Mouse (Mus musculus) kidney, adult 2 months (tissue): Measurements from ENCODE around the gene Rpl27. TPM values are rescaled to one million over a fixed set of nuclear protein-coding genes. Genes with fewer than 3 reads are reported as not detected.

ENCODE experiments used
- DNase-seq: peaks from one replicate; pipeline ENCODE4 v3.0.0; 2021
- H3K27ac ChIP-seq: fragments of 200-500 bp; 2 replicates; pipeline ENCODE4 v1.5.1; 2012; ENCODE audit warnings: low read depth, low read length, control low read depth, inconsistent platforms; ENCODE audit not compliant: insufficient read depth
- H3K27me3 ChIP-seq: fragments of 200-500 bp; replicated peaks from 2 replicates; pipeline ENCODE4 v1.6.1; 2012; ENCODE audit warnings: mild to moderate bottlenecking, moderate library complexity, low read length, inconsistent platforms; ENCODE audit not compliant: control insufficient read depth, insufficient read depth
- H3K36me3 ChIP-seq: fragments of 200-500 bp; 2 replicates; pipeline ENCODE4 v1.6.1; 2012; ENCODE audit warnings: mild to moderate bottlenecking, moderate library complexity, low read length, inconsistent platforms; ENCODE audit not compliant: control insufficient read depth, insufficient read depth
- H3K4me1 ChIP-seq: fragments of 200-500 bp; 2 replicates; pipeline ENCODE4 v1.6.1; 2011; ENCODE audit warnings: low read length; ENCODE audit not compliant: control insufficient read depth, insufficient read depth
- H3K4me3 ChIP-seq: fragments of 200-500 bp; 2 replicates; pipeline ENCODE4 v1.5.1; 2011; ENCODE audit warnings: mild to moderate bottlenecking, low read depth, low read length, control low read depth; ENCODE audit not compliant: insufficient read depth
- CTCF ChIP-seq: fragments of 200-500 bp; conservative IDR thresholded peaks from 2 replicates; pipeline ENCODE4 v1.5.1; 2011; ENCODE audit warnings: low read depth, mild to moderate bottlenecking, control low read depth, low read length, moderate library complexity, mixed read lengths; ENCODE audit not compliant: insufficient read depth, insufficient read length
- POLR2A ChIP-seq: fragments of 200-500 bp; IDR thresholded peaks from one replicate; pipeline ENCODE4 v1.6.1; 2011; ENCODE audit warnings: low read depth, low read length, control low read depth
- WGBS: fragments of 180-500 bp; shearing (Covaris S2); methylation state at CpG from one replicate; pipeline ENCODE4 v1.1.7; 2018; 5-methylcytosine and 5-hydroxymethylcytosine counted together
- polyA plus RNA-seq: library from polyadenylated mRNA; depleted of rRNA; stranded (reverse); fragments of >200 nt; gene quantifications from 2 replicates; pipeline ENCODE4 v1.2.3, GENCODE M21; 2012; rRNA removed

Gene Rpl27
- 408 and 409 TPM in 2 replicates for polyA plus RNA-seq

DNA sequence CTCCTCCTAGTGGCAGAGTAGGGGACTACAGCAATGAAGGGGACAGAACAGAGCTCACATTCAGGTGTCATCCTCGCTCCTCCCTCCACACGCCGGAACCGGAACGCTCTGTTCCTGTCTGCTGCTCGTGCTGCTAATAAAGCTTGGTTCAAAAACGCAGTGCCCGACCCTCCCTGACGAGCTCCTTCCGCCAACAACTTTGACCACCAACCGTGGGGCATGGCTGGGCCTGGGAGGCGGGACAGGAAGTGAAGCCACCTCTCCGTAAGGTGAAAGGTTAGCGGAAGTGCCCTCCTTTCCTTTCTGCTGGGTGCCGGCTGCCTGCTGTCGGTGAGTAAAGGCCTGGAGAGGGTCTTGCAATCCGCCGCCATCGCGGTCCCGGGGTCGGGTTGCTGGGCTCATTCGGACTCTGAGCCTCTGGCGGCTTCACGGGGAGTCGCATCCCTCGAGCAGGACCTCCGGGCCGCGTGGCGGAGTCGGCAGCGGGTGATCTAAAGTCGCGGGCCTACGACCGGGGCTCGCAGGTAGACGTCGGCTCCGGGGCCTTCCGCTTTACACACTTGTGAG is at the start of gene Rpl27:
Gene Rpl27 (plus strand): TSS at position 172 of the 567 bp plus-strand sequence.
- no peaks in the 10 kb centered on the region for H3K27me3 ChIP-seq
- H3K4me1 ChIP-seq = no peaks in the 10 kb centered on the region; the same call in 1 of the 2 replicates
- peaks cover 3% of the 10 kb centered on the region for H3K36me3 ChIP-seq
- H3K4me3 ChIP-seq = peak within 1 kb of the TSS; percentile 81
- peak within 1 kb of the TSS; percentile 55 for H3K27ac ChIP-seq
- TF ChIP-seq POLR2A (peak; percentile 74), CTCF (peak; percentile 80)
- WGBS = under 1% methylated on average over 42 of the region's 42 CpGs
- peak; percentile 99 for DNase-seq

DNA sequence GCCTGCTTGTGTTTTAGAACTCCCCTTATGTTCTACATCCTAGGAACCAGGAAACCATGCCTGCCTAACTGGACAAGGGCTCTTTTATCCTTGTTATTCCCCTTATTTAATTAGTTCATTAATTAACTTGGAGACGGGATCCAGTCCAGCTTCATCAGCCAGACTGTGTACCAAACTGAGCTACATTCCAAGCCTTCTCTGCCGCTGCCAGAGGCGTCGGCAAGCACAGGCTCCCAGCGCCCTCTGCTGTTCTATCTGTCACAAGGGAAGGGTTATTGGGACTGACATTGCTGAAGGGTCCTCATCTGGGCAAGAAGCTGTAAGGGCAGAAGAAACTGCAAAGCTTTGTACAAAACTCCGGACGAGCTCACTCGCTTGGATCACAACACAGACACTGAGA is 47.0 kb upstream of the Rpl27 start:
- peaks cover 6% of the 10 kb centered on the region for H3K4me1 ChIP-seq
- no peak overlapping the region for H3K4me3 ChIP-seq
- WGBS = under 1% methylated on average over 8 of the region's 8 CpGs
- no peaks in the 10 kb centered on the region for H3K27me3 ChIP-seq
- H3K36me3 ChIP-seq = no peaks in the 10 kb centered on the region
- peak; percentile 92 for DNase-seq
- no peak overlapping the region; the same call in 1 of the 2 replicates for H3K27ac ChIP-seq
- TF ChIP-seq POLR2A (no peak), CTCF (peak; percentile 98)

DNA sequence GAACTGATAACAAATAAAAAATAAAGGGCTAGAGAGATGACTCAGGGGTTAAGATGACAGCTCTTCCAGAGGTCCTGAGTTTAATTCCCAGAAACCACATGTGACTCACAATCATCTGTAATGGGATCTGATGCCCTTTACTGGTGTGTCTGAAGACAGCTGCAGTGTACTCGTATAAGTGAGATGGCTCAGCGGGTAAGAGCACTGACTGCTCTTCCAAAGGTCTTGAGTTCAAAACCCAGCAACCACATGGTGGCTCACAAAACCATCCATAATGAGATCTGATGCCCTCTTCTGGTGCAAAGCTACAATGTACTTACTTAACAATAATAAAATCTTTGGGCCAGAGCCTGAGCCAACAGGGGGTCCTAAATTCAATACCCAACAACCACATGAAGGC is 26.8 kb upstream of the Rpl27 start:
- TF ChIP-seq CTCF = no peak
- no peak for TF ChIP-seq POLR2A
- WGBS = 75% methylated on average over 2 of the region's 2 CpGs
- H3K27me3 ChIP-seq = no peaks in the 10 kb centered on the region
- no peak for DNase-seq
- peaks cover 2% of the 10 kb centered on the region; the same call in 1 of the 2 replicates for H3K36me3 ChIP-seq
- H3K27ac ChIP-seq = no peak overlapping the region
- H3K4me1 ChIP-seq = peaks cover 9% of the 10 kb centered on the region; the same call in 1 of the 2 replicates
- no peak overlapping the region for H3K4me3 ChIP-seq

DNA sequence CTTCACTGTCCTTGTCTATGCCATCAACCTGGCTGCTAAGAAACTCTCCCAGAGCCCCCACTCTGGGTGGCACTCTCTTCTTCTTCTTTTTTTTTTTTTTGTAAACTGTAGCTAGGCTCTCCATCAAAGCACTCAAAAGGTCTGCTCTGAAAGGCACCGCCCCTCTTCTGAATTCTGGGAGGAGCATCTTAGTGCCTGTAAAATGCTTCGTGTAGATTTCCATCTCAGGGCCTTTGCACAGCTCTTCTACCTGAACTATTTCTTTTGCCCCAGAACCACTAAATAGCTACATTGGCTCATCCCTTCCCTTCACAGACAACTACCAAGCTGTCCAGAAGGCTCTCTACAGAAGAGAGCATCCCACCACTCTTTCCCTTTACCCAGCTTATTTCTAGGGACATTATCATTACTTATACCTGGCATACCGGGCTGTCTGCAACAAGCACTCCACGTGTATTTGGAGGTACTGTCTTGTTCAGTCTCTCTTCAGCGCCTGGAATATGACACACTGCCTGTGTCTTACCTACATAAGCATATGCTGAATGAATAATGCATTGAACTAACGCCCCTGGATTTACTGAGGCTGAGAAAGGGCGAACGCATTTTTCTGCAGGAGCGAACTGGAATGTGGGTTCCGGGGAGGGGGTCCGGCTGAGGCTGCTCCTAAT is 25.5 kb upstream of the Rpl27 start:
- 2% methylated on average over 11 of the region's 11 CpGs for WGBS
- no peaks in the 10 kb centered on the region for H3K36me3 ChIP-seq
- H3K27ac ChIP-seq = no peak overlapping the region
- DNase-seq = peak; percentile 25
- H3K4me3 ChIP-seq = peak overlapping the region; percentile 91
- no peaks in the 10 kb centered on the region for H3K27me3 ChIP-seq
- peaks cover 9% of the 10 kb centered on the region; the same call in 1 of the 2 replicates for H3K4me1 ChIP-seq
- TF ChIP-seq CTCF (no peak), POLR2A (no peak)

DNA sequence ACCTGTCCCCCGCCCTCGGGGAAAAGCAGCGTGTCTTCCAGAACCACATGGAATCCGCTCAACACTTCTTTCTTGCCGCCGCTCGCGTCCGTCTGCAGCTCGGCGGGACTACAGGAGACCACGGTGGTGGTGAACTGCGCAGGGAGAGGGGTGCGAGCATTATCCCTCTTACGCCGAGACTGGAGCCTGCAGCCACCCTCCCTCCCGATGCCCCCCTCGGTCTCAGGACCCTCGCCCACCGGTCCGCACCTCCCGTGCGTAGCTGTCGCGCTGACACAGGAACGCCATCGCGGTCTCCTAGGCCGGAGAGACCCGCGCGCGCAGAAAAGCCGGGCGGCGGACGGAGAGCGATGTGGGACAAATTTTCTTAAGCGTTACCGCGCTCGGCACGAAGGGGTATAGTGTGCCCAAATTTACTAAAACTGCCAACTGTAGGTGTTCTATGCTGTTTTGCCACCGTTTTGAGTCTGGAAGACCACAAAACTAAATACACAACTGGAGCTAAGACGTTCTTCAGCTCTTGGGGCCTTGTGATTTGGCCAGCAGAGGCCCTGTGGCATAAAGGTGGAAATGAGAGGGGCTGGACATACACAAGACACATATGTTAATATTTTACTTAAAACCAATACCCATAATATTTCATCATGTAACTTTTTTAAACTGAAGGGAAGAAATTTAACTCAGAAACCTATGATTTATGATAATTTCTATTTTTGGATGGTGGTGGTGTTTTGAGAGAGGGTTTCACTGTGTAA is 24.8 kb upstream of the Rpl27 start, which contains the start of gene Aarsd1:
Gene Aarsd1 (minus strand): TSS at position 515 of the 755 bp plus-strand sequence.
- Histone ChIP-seq H3K27ac (peak within 1 kb of the TSS; percentile 93), H3K4me3 (peak within 1 kb of the TSS; percentile 91), H3K36me3 (no peaks in the 10 kb centered on the region), H3K4me1 (peaks cover 9% of the 10 kb centered on the region; the same call in 1 of the 2 replicates), H3K27me3 (no peaks in the 10 kb centered on the region)
- no peak for TF ChIP-seq POLR2A
- 0 out of 2 replicates have a peak, but pooled peaks have one; percentile 0 for TF ChIP-seq CTCF
- WGBS = under 1% methylated on average over 45 of the region's 45 CpGs
- peak; percentile 92 for DNase-seq

DNA sequence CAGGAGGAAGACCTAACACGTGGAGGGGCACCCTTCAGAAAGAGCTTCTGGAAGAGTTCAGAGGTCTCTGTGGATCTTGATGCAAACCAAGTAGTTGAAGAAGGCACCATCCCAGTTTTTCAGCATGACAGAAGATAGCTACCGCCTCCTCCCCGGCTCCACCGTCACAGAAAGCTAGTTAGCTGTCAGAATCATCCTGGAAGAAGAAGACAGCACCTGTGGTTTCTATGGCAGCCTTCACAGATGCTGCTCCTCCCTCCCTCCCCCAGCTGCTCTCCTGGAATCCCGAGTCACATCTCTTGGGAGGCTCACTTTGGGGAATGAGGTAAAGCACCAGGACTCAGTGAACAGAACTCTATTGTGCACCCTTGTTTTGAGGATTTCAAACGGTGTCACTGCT is 23.1 kb upstream of the Rpl27 start:
- DNase-seq = no peak
- 69% methylated on average over 6 of the region's 6 CpGs for WGBS
- H3K4me3 ChIP-seq = no peak overlapping the region

More for the DNA sequence above, 23.1 kb upstream of the Rpl27 start:
- no peaks in the 10 kb centered on the region for H3K27me3 ChIP-seq
- no peak overlapping the region for H3K27ac ChIP-seq
- H3K4me1 ChIP-seq = peaks cover 12% of the 10 kb centered on the region
- no peak for TF ChIP-seq POLR2A
- TF ChIP-seq CTCF = no peak
- H3K36me3 ChIP-seq = no peaks in the 10 kb centered on the region
